Mouse (Mus musculus): Measurements from ENCODE around the gene Gpr88.

The Gpr88 gene

GRCm38 (mm10) chr3:116244476-116244875 is 8.8 kb downstream of the Gpr88 start:
- no peak for DNase-seq (ENCODE audit: low read depth, low spot score)

GRCm38 (mm10) chr3:116242685-116243084 is 10.6 kb downstream of the Gpr88 start:
- DNase-seq (ENCODE audit: low read depth, low spot score) = no peak

GRCm38 (mm10) chr3:116237527-116237926 is 15.8 kb downstream of the Gpr88 start:
- DNase-seq (ENCODE audit: low read depth, low spot score) = peak; percentile 26

- no peak for DNase-seq (ENCODE audit: low read depth, low spot score)
These were observed 16.4 kb downstream of the Gpr88 start for GRCm38 (mm10) chr3:116236856-116237255.

GRCm38 (mm10) chr3:116233515-116233914 is 19.8 kb downstream of the Gpr88 start:
- DNase-seq (ENCODE audit: low read depth, low spot score) = no peak

GRCm38 (mm10) chr3:116232763-116233162 is 20.5 kb downstream of the Gpr88 start:
- DNase-seq (ENCODE audit: low read depth, low spot score) = no peak

GRCm38 (mm10) chr3:116229336-116229735 is 24.0 kb downstream of the Gpr88 start:
- DNase-seq (ENCODE audit: low read depth, low spot score) = no peak

- no peak for DNase-seq (ENCODE audit: low read depth, low spot score)
These were observed 24.7 kb downstream of the Gpr88 start for GRCm38 (mm10) chr3:116228360-116229245.

- DNase-seq (ENCODE audit: low read depth, low spot score) = no peak
These were observed 25.9 kb downstream of the Gpr88 start for GRCm38 (mm10) chr3:116227383-116227782.

- no peak for DNase-seq (ENCODE audit: low read depth, low spot score)
These were observed 26.4 kb downstream of the Gpr88 start for GRCm38 (mm10) chr3:116226915-116227314.

- DNase-seq (ENCODE audit: low read depth, low spot score) = no peak
These were observed 30.6 kb downstream of the Gpr88 start for GRCm38 (mm10) chr3:116222511-116223243.

GRCm38 (mm10) chr3:116221686-116222010 is 31.7 kb downstream of the Gpr88 start:
- peak; percentile 30 for DNase-seq (ENCODE audit: low read depth, low spot score)

GRCm38 (mm10) chr3:116220980-116221685 is 32.2 kb downstream of the Gpr88 start:
- no peak for DNase-seq (ENCODE audit: low read depth, low spot score)

- DNase-seq (ENCODE audit: low read depth, low spot score) = peak; percentile 80
These were observed 35.9 kb downstream of the Gpr88 start for GRCm38 (mm10) chr3:116217398-116217797.

- DNase-seq (ENCODE audit: low read depth, low spot score) = no peak
These were observed 37.0 kb downstream of the Gpr88 start for GRCm38 (mm10) chr3:116216261-116216660.

GRCm38 (mm10) chr3:116211639-116212038 is 41.7 kb downstream of the Gpr88 start:
- DNase-seq (ENCODE audit: low read depth, low spot score) = no peak

GRCm38 (mm10) chr3:116210720-116211121 is 42.6 kb downstream of the Gpr88 start:
- no peak for DNase-seq (ENCODE audit: low read depth, low spot score)

GRCm38 (mm10) chr3:116209214-116209613 is 44.1 kb downstream of the Gpr88 start:
- no peak for DNase-seq (ENCODE audit: low read depth, low spot score)

- no peak for DNase-seq (ENCODE audit: low read depth, low spot score)
These were observed 46.9 kb downstream of the Gpr88 start for GRCm38 (mm10) chr3:116206306-116206834.

GRCm38 (mm10) chr3:116205346-116206219 is 47.7 kb downstream of the Gpr88 start:
- no peak for DNase-seq (ENCODE audit: low read depth, low spot score)

GRCm38 (mm10) chr3:116204643-116205042 is 48.7 kb downstream of the Gpr88 start:
- no peak for DNase-seq (ENCODE audit: low read depth, low spot score)
